Mouse (Mus musculus) cerebellum, postnatal 4 days (tissue): Measurements from ENCODE around the gene Tmem97.
"Not testable (repeated sequence)": the region's sequence is repeated elsewhere in the genome, so short reads cannot be mapped to it uniquely, and the experiment has no call there.

ENCODE experiments used
- DNase-seq, 2 experiments: peaks; one replicate each; pipeline ENCODE4 v3.0.0; 2022; ENCODE audit warnings: low spot score in 2 of 2, mixed read lengths in 1 of 2

Gene Tmem97

GRCm38 (mm10) chr11:78550168-78551058, at the start of gene Tmem97:
TSS of gene Tmem97 (minus strand) at chr11:78550777.
- DNase-seq, result peak; percentile 85 to 92

GRCm38 (mm10) chr11:78600051-78600450, 49.5 kb upstream of the Tmem97 start:
- no peak for DNase-seq

- no peak for DNase-seq
These were observed 48.3 kb upstream of the Tmem97 start for GRCm38 (mm10) chr11:78598763-78599415.

- DNase-seq, result no peak
These were observed 46.2 kb upstream of the Tmem97 start for GRCm38 (mm10) chr11:78596750-78597149.

- DNase-seq, result no peak
These were observed 45.2 kb upstream of the Tmem97 start for GRCm38 (mm10) chr11:78595773-78596172.

- DNase-seq, result no peak
These were observed 43.8 kb upstream of the Tmem97 start for GRCm38 (mm10) chr11:78594271-78594964.

GRCm38 (mm10) chr11:78587677-78588076, 37.1 kb upstream of the Tmem97 start:
- not testable (repeated sequence) for DNase-seq

GRCm38 (mm10) chr11:78586099-78586498, 35.5 kb upstream of the Tmem97 start:
- DNase-seq, result no peak

GRCm38 (mm10) chr11:78582848-78583247, 32.3 kb upstream of the Tmem97 start:
- no peak for DNase-seq

- no peak for DNase-seq
These were observed 24.4 kb upstream of the Tmem97 start for GRCm38 (mm10) chr11:78574975-78575374.

GRCm38 (mm10) chr11:78574536-78574935, 24.0 kb upstream of the Tmem97 start:
- DNase-seq, result no peak

GRCm38 (mm10) chr11:78574031-78574430, 23.5 kb upstream of the Tmem97 start:
- DNase-seq, result not testable (repeated sequence)

- DNase-seq, result no peak
These were observed 21.3 kb upstream of the Tmem97 start for GRCm38 (mm10) chr11:78571854-78572253.

- DNase-seq, result no peak
These were observed 20.9 kb upstream of the Tmem97 start for GRCm38 (mm10) chr11:78571441-78571840.

- no peak for DNase-seq
These were observed 19.2 kb upstream of the Tmem97 start for GRCm38 (mm10) chr11:78569806-78570205.

- no peak for DNase-seq
These were observed 18.2 kb upstream of the Tmem97 start for GRCm38 (mm10) chr11:78568827-78569226.

- no peak for DNase-seq
These were observed 17.0 kb upstream of the Tmem97 start for GRCm38 (mm10) chr11:78567614-78568013.

GRCm38 (mm10) chr11:78566775-78567174, 16.2 kb upstream of the Tmem97 start:
- DNase-seq, result no peak

- peak; percentile 50 to 74 for DNase-seq
These were observed 9.9 kb upstream of the Tmem97 start for GRCm38 (mm10) chr11:78560447-78560846.

- no peak for DNase-seq
These were observed 6.7 kb upstream of the Tmem97 start for GRCm38 (mm10) chr11:78557241-78557640.

GRCm38 (mm10) chr11:78556070-78556469, 5.5 kb upstream of the Tmem97 start:
- no peak for DNase-seq

GRCm38 (mm10) chr11:78555623-78556022, 5.0 kb upstream of the Tmem97 start:
- no peak for DNase-seq
